Mouse (Mus musculus) left cerebral cortex, postnatal 4 days (tissue): ENCODE measurements around the gene Gm3336. TPM values are rescaled to one million over a fixed set of nuclear protein-coding genes. Genes with fewer than 3 reads are reported as not detected.

Experiments used
- DNase-seq: peaks from one replicate; pipeline ENCODE4 v3.0.0-alpha.2; 2022
- intact Hi-C: fragments of 180-260 bp; cut with DNase I; formaldehyde crosslinking; loops from one replicate; pipeline ENCODE4 v1.15.1; 2025
- total RNA-seq, 2 experiments: library from RNA; stranded (reverse); gene quantifications; 2 replicates each; pipeline ENCODE4 v1.2.3; 2021

Gene Gm3336
- total RNA-seq, 2 experiments from 2014 or later, result not detected

DNA sequence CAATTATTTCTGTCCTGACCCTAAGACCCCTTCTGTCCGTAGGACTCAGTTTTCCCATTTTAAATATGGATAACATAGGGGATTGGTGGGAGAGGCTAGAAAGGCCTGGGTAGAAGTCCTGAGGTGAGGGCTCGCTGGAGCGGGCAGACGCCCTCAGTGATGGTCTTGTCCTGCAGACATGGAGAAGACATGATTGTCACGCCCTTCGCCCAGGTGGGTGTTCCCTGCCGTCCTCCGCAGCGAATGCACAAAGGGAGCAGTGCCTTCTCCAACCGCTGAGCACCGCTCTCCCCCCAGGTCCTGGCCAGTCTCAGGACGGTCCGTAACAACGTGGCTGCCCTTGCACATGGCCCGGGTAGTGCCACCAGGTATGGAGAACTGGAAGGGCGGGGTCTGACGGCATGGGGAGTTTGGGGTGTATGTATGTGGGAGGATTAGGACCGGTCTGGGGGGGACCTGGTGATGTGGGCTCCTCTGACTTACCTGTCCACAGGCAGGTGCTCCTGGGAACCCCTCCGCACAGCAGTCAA is 27.4 kb downstream of the Gm3336 start:
- intact Hi-C loops, result no loop called here
- no peak for DNase-seq

DNA sequence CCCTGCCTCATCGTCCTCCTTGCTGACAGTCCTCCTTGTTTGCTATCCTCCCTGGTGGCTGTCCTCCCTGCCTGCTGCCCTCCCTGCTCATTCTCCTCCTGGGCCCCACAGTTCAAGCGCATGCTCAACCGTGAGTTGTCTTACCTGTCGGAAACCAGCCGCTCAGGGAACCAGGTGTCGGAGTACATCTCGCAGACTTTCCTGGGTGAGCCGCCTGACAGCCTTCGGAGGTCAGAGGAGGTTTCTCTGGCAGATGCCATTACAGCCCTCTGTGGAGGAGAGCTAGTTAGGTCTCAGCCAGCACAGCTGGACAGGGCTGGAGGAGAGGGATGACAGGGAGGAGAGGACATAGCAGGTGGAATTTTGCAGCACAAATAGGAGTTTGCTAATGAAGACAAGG is 28.3 kb downstream of the Gm3336 start:
- intact Hi-C loops, result no loop called here
- DNase-seq, result no peak

DNA sequence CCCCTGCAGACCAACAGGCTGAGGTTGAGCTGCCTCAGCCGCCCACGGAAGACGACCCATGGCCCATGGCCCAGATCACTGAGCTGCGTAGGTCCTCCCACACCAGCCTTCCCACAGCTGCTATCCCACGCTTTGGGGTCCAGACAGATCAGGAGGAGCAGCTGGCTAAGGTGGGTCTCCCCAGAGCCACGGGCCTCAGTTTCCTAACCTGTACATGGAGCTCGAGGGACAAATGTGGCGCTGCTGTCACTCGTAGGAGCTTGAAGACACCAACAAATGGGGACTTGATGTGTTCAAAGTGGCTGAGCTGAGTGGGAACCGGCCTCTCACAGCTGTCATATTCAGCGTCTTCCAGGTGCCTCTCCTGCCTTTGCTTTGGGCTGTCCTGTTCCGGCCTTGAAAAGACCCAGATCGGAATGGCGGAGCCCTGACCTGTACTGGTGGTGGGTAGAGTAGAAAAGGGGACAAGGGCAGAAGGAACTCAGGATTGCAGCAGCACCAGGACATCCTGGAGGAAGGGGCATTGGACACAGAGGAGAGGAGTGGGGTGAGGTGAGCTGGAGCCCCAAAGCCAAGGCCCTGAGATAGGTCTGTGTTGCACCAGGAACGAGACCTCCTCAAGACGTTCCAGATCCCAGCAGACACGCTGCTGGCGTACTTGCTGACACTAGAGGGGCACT is 29.0 kb downstream of the Gm3336 start:
- no peak for DNase-seq
- intact Hi-C loops, result no loop called here

DNA sequence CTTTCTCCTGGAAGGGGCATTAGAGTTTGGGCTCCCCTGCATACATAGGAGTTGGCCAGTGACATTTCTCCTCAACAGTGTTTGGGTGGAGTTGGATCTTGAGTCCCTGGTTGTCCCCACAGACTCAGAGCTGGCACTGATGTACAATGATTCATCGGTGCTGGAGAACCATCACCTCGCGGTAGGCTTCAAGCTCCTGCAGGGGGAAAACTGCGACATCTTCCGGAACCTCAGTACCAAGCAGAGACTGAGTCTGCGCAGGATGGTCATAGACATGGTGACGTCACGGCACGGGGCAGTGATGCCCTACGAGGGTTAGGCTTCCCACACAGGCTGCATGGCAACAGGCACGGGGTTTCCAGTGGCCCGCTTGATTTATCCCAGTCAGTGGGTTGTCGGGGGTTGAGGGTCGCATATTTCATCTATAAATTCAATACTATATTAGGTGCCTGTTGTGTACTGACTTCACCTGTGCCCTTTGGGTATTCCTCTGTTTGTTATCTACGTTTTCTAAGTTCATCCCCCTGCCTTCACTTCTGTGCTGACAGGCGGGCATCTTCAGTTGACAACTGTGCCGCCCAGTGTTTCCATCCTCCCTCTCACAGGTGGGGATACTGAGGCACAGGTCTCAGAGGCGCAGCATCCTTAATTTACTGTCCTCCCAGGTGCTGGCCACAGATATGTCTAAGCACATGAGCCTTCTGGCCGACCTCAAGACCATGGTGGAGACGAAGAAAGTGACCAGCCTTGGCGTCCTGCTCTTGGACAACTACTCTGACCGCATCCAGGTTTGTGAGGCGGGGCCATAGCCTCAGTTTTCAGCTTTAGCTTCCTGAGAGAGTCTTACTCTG is 30.1 kb downstream of the Gm3336 start:
- no peak for DNase-seq
- intact Hi-C loops, result no loop called here

DNA sequence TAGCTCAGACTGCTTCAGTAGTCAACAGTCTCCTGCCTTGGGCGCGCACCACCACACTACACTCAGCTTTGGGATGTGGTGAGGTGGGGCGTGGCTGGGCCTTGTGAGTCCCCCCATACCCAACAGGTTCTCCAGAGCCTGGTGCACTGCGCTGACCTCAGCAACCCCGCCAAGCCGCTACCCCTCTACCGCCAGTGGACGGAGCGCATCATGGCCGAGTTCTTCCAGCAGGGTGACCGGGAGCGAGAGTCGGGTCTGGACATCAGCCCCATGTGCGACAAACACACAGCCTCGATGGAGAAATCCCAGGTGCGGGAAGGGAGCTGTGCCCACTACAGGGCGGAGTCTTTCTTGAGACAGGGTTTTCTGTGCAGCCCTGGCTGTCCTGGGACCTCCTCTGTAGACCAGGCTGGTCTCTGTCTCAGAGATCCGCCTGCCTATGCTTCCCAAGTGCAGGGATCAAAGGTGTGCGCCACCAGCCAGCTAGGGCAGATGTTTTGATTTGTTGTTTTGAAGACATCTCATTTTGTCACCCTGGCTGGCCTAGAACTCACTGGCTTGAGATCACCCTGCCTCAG is 30.8 kb downstream of the Gm3336 start:
- intact Hi-C loops, result no loop called here
- DNase-seq, result no peak

DNA sequence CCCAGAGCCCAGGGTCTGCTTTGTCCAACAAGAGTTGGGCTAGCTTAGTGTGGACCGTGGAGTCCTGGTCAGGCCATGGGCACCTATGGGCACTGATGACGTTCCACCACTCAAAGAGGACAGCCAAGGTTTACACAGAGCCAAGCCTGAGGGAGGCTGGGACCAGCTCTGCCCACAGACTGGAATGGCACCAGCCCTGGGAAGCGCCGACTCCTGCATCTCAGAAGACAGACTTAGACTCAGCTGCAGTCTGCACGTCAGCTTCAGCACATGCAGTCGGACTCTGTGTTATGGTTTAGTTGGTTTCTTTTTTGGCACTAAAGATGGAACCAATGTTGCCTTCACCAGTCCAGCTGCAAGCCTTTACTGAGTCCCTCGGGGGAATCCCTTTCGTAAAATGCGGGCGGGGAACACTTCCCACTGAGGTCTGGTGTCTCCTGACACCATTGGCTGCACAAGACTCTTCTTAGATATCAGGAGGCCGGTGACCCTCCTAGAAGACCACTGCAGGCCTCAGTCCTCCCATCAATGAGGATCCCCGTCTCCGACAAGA is 31.9 kb downstream of the Gm3336 start:
- no peak for DNase-seq
- intact Hi-C loops, result no loop called here

DNA sequence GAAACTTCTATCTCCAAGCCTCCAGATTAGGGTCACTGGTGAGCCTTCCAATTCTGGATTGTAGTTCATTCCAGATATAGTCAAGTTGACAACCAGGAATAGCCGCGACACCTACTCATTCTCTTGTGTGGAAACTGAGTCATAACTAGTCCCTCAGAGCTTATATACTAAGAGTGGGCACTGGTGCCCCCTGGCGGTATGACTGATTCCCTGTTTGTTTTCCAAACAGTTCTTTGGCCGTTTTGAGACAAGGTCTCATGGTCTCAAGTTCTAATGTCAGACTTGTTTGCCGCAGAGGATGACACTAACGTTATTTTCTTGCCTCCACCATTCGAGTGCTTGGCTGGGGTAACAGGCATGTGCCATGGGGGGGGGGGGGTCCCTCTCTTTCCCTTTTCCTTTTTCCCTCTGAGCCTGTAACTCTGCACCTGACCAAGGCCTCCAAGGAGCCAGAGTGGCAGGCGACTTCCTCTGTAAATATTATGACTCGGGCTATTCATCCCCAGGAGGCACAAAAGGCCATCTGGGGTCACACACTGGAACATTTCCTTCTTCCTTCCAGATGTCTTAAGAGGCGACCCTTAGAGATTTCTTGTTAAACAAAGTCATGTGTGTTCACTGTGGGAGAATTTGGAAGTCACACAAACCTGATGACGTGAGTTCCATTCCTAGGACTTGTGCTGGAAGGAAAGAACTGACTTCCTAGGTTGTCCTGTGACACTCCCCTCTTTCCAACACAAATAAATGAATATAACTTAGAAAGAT is 33.8 kb downstream of the Gm3336 start:
- DNase-seq, result peak; percentile 79
- intact Hi-C loops, result loop anchor here (2.0 kb wide), 1 partner anchor 31 kb away; no protein-coding TSS in a partner anchor

DNA sequence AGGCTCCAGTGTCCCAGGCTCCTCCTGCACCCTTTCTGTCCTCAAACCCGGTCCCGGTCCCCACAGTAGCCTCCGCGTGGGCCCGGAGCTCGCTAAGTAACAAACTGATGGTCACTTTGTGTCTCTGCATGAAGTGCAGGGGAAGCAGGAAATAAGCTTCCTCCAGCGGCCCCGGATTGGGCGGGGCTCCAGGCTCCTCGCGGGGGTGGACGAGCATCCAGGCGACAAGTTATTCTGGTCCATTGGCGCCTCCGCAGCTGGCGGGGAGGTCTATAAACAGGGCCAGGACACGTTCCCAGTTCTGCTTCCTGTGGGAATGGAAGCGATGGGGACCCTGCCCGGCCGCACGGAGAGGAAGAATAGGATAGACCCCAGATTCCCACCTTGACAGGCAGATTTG is 34.8 kb downstream of the Gm3336 start:
- DNase-seq, result peak; percentile 73
- intact Hi-C loops, result loop anchor here (2.0 kb wide), 1 partner anchor 32 kb away; no protein-coding TSS in a partner anchor

DNA sequence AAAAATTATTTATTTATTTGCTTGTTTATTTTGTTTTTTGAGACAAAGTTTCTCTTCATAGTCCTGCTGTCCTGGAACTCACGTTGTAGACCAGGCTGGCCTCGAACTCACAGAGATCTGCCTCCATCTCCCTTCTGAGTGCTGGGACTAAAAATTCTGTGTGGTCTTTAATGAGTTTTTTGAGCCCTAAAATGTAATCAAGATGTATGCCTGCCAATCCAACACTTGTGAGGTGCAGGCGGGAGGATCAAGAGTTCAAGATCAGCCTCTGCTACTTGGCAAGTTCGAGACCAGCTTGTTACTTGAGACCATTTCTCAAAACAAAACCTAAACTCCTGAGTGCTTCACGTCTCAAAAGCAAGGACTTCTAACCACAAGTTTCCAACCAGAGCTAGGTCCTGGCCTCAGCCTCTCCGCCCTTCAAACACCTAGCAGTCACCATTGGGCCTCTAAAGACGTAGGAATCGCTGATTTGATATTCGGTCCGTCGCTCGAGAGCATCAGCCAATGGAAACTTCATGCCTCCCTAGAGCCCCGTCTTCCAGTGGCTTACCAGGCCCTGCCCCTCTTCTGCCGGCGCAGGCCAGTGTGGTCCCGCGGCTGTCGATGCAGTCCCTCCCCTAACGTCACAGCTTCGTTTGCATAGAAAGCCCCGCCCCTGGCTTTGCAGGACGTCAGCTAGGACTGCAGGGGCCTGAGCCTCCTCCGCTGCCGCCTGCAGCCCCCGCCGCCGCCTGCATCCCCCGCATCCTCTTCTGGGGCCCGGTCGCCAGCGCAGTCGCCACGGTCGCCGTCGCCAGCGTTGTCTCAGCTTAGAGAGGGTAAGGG is 35.9 kb downstream of the Gm3336 start, which contains the start of gene Rab3a:
Rab3a (plus strand) TSS at position 637 of the 828 bp plus-strand sequence.
- DNase-seq, result peak; percentile 98
- intact Hi-C loops, result no loop called here

DNA sequence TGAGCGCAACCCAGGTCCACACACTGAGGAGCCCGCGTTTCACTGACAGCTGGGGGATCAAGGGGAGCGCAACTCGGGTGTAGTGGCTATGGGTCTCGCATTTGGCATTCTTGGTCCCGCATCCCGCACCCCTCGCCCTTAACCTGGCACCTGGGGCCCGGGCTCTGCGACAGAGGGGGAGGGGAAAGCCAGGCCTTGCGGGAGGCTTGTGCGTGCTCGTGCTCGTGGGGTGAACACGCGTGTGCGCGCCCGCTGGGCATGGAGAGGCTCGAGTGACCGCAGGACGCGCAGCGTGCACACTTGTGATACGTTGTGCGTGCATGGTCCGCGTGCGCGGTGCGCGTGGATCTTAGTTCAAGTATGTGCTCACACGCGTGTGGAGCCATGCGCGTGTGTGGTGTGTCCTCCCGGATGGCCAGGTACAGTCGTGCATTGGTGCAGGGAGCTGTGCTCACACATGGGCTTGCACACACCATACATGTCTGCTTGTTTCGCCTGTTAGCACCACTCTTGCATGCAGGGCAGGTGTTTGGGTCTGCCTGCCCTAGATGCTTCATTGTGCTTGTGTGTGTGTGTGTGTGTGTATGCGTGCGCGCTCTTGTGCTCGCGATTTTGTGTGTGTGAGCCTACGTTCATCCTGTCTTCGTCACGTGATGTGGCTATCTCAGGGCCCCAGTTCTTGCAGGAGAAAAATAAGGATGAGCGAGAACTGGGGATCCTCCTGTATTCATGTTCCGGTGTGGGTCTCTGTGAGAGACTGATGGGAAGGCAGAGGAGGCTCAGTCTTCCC is 36.7 kb downstream of the Gm3336 start:
- intact Hi-C loops, result no loop called here
- DNase-seq, result peak; percentile 81

DNA sequence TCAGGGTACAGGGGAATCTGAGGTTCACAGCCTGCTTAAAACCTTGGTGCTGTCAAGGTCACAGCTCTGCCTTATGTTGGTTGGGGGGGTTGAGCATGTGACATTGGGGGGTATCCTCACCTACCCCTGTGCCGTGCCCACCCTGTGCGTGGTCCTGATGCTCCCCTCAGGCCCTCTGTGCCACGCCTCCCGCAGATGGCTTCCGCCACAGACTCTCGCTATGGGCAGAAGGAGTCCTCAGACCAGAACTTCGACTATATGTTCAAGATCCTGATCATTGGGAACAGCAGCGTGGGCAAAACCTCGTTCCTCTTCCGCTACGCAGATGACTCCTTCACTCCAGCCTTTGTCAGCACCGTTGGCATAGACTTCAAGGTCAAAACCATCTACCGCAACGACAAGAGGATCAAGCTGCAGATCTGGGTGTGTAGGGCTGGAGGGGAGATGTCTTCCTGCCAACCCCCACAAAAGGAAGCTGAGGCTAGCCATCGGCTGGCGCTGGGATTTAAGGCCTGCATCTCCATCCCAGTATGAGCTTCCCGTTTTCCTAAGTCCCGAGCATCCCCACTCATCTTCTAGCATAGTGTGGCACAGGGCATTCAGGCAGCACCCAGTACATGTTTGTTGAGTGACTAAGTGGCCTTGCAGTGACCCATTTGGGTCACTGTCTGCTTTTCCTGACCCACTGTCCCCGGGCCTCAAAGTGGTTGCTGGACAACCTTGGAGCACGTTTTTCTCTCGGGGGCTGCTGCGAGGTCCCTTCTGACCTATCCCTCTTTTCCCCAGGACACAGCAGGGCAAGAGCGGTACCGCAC is 37.5 kb downstream of the Gm3336 start:
- DNase-seq, result peak; percentile 12
- intact Hi-C loops, result no loop called here

DNA sequence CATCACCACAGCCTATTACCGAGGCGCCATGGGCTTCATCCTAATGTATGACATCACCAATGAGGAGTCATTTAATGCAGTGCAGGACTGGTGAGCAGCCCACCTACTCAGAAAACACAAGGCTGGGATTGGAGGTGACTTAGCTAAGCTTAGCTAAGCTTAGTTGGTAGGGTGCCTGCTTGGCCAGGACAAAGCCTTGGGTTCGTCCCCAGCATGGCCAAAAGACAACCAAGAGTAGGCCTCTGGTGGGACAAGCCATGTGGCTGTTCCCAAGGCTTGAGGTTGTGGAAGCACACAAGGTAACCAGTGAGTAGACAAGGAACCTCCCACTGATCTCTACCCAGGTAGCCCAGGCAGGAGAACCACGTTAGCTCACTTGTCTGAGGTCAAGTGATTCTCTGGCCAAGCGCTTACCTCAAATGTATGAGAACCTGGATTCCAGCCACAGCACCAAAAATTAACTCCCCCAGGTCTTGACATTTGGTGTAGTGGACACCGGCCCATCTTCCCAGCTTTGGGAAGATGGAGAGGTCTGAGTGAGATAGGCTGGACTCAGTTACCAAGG is 38.2 kb downstream of the Gm3336 start:
- DNase-seq, result no peak
- intact Hi-C loops, result no loop called here

DNA sequence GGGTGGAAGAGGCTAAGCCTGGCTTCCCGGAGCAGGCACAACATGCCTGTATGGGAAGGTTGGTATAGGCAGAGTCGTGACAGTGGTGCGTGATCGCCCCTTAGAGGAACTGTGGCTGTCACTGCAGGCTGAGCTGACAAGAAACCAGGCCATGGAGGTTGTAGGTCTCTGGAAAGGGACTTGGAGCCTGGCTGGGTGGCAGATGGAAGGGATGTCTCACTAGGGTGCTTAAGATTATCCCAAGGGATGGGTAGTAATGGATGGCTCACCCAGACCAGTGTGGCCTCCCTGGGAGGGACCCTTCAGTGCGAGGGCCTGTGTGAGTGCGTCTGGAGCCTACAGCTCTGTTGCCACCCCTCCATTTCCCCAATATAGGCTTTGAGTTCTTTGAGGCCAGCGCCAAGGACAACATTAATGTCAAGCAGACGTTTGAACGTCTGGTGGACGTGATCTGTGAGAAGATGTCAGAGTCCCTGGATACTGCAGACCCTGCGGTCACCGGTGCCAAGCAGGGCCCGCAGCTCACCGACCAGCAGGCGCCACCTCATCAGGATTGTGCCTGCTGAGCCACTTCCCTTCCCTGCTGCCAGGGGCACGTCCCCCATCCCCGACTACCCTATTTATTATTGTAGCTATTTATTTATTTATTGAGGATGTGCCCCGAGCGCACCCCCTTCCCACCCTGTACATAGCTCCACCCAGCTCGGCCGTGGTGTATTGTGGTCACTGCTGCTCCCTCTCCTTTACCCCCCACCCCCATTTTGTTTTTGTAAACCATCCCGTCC is 39.4 kb downstream of the Gm3336 start:
- DNase-seq, result peak; percentile 67
- intact Hi-C loops, result no loop called here

DNA sequence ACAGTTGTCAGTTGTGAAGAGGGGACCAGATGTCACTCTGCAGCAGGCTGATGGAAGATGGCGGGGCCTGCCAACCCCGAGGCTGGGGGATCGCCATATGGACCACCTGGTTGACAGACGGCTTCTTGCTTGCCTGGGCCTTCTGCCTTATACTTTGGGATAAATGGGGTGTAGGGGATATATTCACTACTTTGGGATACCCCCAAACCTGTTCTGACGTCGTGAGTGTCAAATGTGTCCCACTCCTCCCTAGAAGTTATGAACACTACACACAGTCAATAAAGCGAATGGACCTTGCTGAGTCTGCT is 39.9 kb downstream of the Gm3336 start:
- intact Hi-C loops, result no loop called here
- peak; percentile 90 for DNase-seq

DNA sequence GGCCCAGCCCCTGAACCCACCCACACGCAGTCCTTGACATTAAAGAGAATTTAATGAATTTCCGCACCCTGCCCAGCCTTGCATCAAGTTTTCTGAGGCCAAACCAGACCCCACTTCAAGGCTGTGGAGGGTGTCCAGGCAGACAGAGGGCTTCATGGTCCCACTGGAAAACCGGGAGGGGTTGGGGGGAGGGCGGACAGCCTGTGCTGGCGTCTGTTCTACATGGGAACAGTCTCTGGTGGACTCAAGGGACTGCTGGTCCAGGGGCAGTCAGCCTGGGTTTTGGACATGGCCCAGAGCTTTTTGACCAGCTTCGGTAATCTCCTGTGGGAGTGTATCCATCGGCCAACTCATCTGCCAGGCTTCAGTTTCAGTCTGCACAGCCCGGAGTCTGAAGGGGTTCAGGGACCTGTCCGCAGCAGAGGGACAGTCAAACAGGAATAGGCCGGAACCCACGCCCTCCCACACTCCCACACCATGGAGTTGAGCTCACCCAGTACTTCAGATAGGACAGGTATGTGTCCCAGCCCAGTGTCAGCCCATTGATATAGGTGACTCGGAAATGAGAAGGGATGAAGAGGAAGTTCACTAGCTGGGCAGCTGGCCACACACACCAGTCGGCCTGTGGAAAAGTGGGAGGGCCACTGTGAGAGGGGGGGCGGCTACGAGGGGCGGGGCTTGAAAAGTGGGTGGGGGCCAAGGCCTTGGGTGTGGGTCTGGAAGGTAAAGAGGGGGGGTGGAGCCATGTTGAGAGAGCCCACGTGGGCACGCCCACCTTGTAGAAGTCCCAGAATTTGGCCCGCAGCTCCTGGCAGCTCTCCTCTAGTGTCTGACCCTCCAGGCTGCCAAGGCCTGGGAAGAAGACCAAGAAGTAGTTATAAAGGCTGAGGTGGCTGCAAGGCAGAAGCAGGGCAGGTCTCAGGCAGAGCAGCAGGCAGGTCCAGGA is 40.5 kb downstream of the Gm3336 start:
- intact Hi-C loops, result no loop called here

DNA sequence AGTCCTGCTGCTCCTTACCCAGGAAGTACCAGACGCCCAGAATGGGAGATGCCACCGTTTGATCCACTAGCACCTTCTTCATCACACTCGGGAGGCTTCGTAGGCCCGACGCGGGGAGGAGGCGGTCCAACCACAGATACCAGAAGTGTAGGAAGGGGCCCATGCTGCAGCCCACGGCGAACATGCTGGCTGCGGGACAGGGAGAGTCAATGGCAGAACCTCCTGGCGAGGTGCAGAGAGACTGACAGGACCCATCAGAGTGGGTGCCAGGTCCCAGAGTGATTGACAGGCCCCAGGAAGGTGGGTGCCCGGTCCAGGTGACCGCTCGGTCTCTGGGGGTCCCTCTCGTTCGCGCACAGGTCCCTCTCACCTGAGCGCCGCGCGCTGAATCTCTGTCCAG is 42.0 kb downstream of the Gm3336 start:
- intact Hi-C loops, result no loop called here
- no peak for DNase-seq

More for the DNA sequence above, 40.5 kb downstream of the Gm3336 start:
- peak; percentile 89 for DNase-seq
